Mouse (Mus musculus) embryonic fibroblast, embryonic 13.5 days (primary cell): ENCODE measurements around the gene Rnf43. TPM values are rescaled to one million over a fixed set of nuclear protein-coding genes. Genes with fewer than 3 reads are reported as not detected.

Experiments used
- H3K27ac ChIP-seq: 2 replicates; pipeline ENCODE4 v1.5.1; 2012; ENCODE audit warnings: low read length, control low read depth, inconsistent platforms; ENCODE audit not compliant: insufficient read depth
- H3K4me1 ChIP-seq: 2 replicates; pipeline ENCODE4 v1.6.1; 2011; ENCODE audit warnings: low read length; ENCODE audit not compliant: control insufficient read depth, insufficient read depth
- H3K4me3 ChIP-seq: 2 replicates; pipeline ENCODE4 v1.5.1; 2011; ENCODE audit warnings: mild to moderate bottlenecking, control low read depth, low read length; ENCODE audit not compliant: insufficient read depth
- CTCF ChIP-seq: IDR thresholded peaks from 2 replicates; pipeline ENCODE4 v1.5.1; 2011; ENCODE audit warnings: mild to moderate bottlenecking, control low read depth, low read length, moderate library complexity, borderline replicate concordance; ENCODE audit not compliant: insufficient read depth
- POLR2A ChIP-seq: IDR thresholded peaks from 2 replicates; pipeline ENCODE4 v1.6.1; 2011; ENCODE audit warnings: low read depth, mild to moderate bottlenecking, control low read depth, low read length, moderate library complexity
- polyA plus RNA-seq: library from polyadenylated mRNA; stranded (reverse); fragments of >200 nt; gene quantifications from 2 replicates; pipeline ENCODE4 v1.2.4, GENCODE M21; 2011; ENCODE audit warnings: low read depth; ENCODE audit not compliant: missing spikeins, insufficient read length

The Rnf43 gene
- polyA plus RNA-seq, 1 experiment = 1.4 TPM

DNA sequence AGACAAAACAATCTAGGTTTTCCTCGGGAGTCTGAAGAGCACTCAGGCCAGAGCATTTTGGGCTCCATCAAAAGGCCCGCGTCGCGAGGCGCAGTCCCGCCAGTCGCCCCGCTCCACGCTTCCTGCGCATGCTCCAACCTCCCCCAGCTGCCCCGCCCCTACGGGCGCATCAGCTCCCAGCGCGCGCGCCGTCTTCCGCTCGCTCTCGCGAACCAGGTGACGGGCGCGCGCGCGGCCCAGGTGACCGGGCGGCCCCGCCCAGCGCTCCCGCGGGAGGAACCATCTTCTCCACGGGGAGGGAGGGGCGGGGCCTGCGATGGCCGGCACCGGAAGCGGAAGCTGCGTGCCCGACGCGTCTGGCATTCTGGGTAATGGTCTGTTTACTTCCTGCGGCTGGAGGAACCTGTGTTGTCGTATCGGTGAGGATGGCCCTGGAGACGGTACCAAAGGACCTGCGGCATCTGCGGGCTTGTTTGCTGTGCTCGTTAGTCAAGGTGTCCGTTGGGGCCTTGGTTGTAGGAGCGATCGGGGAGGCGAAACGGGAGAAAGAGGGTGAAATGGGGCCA lies 74.7 kb downstream of the Rnf43 start, which contains the start of gene Supt4a:
Gene Supt4a (plus strand): TSS at position 378 of the 566 bp plus-strand sequence.
- H3K4me1 ChIP-seq = no peaks in the 10 kb centered on the region; the same call in 1 of the 2 replicates
- H3K4me3 ChIP-seq = peak within 1 kb of the TSS; percentile 74
- no peak for TF ChIP-seq CTCF
- TF ChIP-seq POLR2A = peak; percentile 67

DNA sequence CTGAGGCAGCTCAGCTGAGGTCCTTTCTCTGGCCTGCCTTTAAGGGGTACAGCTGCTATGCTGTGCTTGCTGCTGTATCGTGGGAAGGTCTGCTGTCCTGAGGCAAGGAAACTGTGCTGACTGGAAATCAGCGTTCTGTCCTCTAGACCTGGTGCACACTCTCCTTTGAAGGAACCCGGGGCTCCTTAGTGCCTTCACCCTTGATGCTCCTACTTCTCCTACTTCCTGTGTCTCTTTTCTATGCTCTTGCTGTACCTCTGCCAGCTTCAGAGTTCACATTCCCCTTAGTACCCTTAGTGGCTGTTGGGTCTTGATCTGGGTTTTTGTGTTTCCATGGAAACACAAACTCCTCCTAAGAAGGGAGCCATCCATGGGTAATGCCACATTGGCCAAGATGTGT lies 81.2 kb downstream of the Rnf43 start:
- no peaks in the 10 kb centered on the region for H3K4me1 ChIP-seq
- no peak overlapping the region for H3K4me3 ChIP-seq
- H3K27ac ChIP-seq = no peak overlapping the region
- no peak for TF ChIP-seq POLR2A
- no peak for TF ChIP-seq CTCF

More for the DNA sequence above, 74.7 kb downstream of the Rnf43 start, which contains the start of gene Supt4a:
- peak within 1 kb of the TSS; percentile 96 for H3K27ac ChIP-seq

DNA sequence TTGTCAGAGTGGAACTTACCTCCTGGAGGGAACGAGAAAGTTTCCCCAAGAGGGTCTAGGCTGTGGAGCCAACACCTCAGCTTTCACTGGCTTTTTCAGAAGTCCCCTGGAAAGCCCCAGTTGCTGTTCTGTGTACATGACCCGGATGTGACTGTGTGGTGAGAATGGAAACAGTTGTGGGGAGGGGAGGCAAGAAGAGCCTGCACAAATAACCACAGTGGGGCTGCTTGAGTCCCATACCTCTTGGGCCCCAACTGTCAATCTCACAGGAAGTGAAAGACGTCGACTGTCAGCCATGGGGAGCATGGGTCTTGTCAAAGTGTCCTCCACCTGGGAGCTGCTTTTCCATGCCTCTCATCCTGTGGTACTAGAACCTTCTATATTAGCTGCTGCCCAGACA lies 82.4 kb downstream of the Rnf43 start:
- TF ChIP-seq POLR2A (no peak), CTCF (no peak)
- Histone ChIP-seq H3K27ac (no peak overlapping the region), H3K4me3 (no peak overlapping the region), H3K4me1 (no peaks in the 10 kb centered on the region; the same call in 1 of the 2 replicates)

DNA sequence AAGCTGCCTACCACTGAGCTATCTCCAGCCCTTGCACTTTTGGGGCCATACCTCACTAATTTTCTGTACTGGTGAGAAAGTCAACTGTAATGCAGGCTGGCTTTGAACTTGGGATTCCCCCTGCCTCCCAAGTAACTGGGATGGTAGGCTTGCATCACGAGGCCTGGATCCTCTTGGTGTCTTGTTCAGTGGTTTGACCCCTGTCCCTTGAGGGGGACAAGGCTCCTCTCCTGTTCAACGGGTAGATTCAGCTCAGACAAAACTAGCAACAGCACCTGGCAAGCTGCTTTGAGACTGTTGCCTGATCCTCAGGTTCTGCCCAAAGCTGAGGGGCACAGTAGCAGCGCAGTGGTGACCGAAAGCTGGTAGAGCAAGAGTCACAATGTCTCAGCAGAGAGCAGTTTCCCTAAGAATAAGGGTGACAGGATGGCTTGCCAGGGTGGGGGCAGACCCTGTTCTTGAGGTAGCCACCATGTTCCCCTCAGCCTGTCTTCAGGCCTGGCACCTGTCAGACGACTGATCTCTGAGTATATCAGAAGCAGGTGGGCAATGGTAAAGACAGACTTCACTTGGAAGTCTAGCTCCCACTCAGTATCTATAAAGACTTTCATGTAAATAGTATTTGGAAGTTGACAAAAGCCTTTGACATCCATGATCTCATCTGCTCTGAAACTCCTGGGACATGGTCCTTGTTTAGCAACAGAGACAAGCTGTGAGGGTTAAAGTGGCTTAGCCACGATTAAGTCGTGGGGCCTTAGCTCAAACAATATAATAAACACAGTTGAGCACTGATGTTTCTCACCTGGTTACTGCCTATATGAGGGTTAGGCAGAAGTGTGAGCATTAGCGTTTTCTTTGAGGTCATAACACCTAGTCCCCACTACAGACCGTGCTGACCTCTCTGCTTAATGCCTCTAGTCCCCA lies 83.4 kb downstream of the Rnf43 start:
- Histone ChIP-seq H3K4me3 (no peak overlapping the region), H3K4me1 (no peaks in the 10 kb centered on the region; the same call in 1 of the 2 replicates), H3K27ac (no peak overlapping the region)
- TF ChIP-seq POLR2A (no peak), CTCF (no peak)

DNA sequence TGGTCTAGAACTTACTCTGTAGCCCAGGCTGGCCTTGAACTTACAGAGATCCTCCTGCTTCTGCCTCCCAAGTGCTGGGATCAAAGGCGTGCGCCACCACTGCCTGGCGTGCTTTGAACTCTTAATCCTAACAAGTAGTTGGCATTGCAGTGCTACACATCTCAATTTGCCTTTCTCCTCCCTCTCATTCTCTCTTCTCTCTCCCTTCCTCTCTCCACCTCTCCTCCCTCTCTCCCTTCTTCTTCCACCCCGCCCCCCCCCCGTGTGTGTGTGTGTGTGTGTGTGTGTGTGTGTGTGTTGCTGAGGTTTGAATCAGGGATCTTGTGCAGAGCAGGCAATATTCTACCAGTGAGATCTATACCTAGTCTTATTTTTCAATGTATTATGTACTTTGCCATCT lies 84.8 kb downstream of the Rnf43 start:
- Histone ChIP-seq H3K4me3 (no peak overlapping the region), H3K27ac (no peak overlapping the region), H3K4me1 (no peaks in the 10 kb centered on the region; the same call in 1 of the 2 replicates)
- TF ChIP-seq CTCF (no peak), POLR2A (no peak)

DNA sequence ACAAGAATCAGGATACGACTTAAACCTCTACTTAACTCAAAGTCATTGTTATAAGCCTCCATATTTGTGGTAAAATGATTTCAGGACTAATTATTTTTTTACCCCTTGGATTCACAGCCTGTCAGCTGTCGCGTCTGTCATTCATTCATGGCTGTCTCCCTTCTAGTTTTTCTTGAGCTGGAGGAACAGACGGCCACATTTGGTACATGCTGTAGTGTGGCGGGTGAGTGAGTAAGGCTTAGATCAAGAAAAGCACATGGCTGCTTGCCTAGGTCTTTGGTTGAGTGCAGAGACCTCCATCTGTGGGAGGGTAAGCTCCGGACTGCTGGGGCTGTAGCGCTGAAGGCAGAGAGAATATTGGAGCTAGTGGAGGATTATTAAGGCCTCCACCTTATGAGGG lies 85.2 kb downstream of the Rnf43 start:
- no peaks in the 10 kb centered on the region; the same call in 1 of the 2 replicates for H3K4me1 ChIP-seq
- TF ChIP-seq CTCF = no peak
- no peak for TF ChIP-seq POLR2A

DNA sequence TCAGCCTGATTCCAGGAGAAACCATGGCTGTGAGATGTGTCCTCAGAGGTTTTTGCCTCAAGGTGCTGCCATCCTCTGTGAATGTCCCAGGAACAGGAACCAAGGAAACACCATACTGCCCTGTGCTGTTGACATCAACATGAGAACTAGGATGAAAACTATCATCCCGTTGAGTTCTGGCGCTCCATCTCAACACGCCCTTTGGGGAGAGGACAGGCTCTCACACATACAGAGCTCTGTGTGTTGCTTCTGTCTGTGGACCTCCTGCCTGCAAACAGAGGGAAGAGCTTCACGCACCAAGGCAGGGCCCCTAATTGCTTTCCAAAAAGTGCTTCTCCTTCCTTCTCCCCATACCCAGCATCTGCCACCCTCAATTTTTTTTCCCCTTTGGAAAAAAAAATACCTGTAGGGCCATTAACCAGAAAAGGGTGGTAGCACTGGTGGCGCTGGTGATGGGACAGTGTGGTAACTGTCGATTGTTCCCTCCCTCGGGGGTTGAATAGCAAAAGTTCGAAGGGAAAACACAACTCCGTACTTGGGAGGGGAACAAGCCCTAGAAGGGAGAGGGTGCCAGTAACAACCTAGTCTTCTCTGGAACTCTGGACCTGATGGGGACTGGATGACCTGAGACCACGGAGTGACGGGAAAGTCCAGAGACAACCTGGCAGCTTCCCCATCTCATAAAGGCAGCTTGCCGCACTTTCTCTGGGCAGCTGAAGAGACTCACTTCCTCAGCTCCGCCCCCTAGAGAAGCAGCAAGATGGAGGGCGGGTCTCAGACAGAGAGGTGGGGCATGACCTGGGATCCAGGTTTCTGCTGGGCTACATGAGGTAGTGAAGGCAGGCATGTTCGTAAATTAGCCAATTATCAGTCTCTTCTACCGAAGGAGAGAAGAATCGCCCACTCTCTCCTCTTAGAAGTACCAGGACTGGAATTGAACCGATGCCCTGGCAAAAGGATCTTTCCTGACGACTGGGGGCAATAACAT lies 85.9 kb downstream of the Rnf43 start:
- Histone ChIP-seq H3K4me1 (no peaks in the 10 kb centered on the region; the same call in 1 of the 2 replicates), H3K4me3 (no peak overlapping the region), H3K27ac (peak overlapping the region; percentile 56)
- TF ChIP-seq POLR2A = no peak; the same call in 1 of the 2 replicates
- TF ChIP-seq CTCF = no peak

More for the DNA sequence above, 85.2 kb downstream of the Rnf43 start:
- Histone ChIP-seq H3K27ac (no peak overlapping the region), H3K4me3 (no peak overlapping the region)

DNA sequence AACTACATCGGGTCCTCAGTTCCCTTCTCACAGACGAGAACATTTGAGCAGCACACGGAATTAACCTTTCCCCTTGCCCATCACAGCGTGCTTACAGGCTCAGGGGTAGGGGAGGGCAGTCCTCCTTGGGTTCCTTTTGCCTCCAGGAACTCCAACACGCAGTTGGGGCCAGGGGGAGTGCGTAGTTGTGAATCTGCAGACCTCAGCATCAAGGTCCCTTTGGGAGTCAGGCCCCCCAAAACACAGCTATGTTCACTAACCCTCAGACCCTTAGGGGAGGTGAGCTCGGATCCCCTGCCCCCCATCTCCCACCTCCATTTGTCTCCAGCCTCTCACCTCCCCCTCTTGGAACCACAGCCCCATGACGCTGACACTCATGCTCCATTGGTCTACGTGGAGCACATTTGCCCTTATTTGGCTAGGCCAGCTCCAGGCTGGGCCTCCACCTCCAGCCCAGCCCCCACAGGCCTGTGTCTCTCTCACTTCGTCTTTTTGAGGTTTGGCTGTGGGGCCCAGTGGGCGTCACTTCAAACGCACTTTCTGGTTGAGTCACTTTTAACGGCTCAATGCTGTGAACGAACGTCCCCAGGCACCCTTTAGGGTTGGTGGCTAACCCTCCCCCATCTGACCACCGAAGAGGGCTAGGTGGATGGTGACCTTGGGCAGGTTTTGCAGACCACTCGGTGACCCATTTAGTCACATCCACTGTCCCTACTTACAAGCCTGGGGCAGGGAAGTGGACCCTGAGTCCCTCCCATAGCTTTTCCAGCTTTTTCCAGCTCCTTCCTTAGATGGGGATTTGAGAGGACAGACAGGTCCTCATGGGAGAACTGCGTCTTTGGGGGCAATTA lies 86.9 kb downstream of the Rnf43 start:
- TF ChIP-seq CTCF (no peak), POLR2A (peak; percentile 9; the same call in 1 of the 2 replicates)
- no peak overlapping the region for H3K4me3 ChIP-seq
- H3K27ac ChIP-seq = peak overlapping the region; percentile 56
- H3K4me1 ChIP-seq = no peaks in the 10 kb centered on the region; the same call in 1 of the 2 replicates

DNA sequence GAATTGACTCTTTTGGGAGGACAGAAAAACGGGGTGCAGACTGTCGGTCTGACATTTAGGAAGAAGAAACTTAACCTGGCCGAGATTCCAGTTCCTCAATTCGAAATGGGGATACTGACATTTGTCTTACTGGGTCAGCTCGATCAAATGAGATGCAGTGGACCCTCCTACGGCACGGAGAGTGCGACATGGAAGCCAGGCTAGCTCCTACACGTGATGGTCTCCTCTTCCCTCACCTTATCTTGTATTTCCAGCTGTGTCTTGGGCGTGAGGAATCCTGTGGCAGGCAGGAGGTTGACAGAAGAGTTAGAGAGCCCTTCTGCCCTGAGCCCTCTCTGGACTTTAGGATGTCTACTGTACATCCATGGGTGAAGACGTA lies 87.5 kb downstream of the Rnf43 start:
- Histone ChIP-seq H3K4me1 (no peaks in the 10 kb centered on the region; the same call in 1 of the 2 replicates), H3K4me3 (no peak overlapping the region), H3K27ac (peak overlapping the region; percentile 37; the same call in 1 of the 2 replicates)
- TF ChIP-seq CTCF = no peak
- no peak for TF ChIP-seq POLR2A
